Mouse (Mus musculus): Measurements from ENCODE around the gene Nxph1. TPM values are rescaled to one million over a fixed set of nuclear protein-coding genes. Genes with fewer than 3 reads are reported as not detected.

Gene Nxph1
- polyA plus RNA-seq, 1 experiment from 2014 or later, result 1.1 TPM

DNA sequence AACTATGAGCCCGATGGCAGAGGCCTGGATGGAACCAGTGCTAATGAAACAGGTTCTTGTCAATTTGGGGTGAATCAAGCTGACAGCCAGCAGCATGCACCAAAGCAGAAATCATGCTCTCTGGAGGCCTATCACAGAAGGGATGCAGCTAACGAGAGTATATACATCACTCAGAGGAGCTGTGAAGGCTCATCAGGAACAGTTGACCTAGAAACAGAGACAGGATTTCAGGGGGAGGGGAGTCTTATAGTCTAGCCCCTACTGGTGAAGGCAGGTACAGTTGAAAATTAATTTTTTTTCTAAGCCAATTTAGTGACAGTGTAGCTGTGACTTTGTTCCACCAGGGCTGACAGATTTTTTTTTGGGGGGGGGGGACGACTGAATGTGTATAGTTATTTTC lies 234.2 kb downstream of the Nxph1 start:
- Histone ChIP-seq H3K36me3 (no peaks in the 10 kb centered on the region), H3K27ac (no peak overlapping the region), H3K4me2 (replicated peaks) (no peak overlapping the region), H3K9ac (no peak overlapping the region), H3K4me3 (no peak overlapping the region), H3K4me1 (no peaks in the 10 kb centered on the region), H3K27me3 (no peaks in the 10 kb centered on the region), H3K9me3 (no peaks in the 10 kb centered on the region)
- 60% methylated on average over 3 of the region's 3 CpGs for WGBS
- no peak for ATAC-seq (ENCODE audit: insufficient number of reproducible peaks, insufficient read depth, low FRiP score, low TSS enrichment)

- Histone ChIP-seq H3K4me3 (no peak overlapping the region), H3K4me2 (replicated peaks) (no peak overlapping the region), H3K27ac (no peak overlapping the region), H3K27me3 (no peaks in the 10 kb centered on the region), H3K9ac (no peak overlapping the region), H3K9me3 (no peaks in the 10 kb centered on the region), H3K36me3 (no peaks in the 10 kb centered on the region), H3K4me1 (no peaks in the 10 kb centered on the region)
- ATAC-seq (ENCODE audit: insufficient number of reproducible peaks, insufficient read depth, low FRiP score, low TSS enrichment), result no peak
- WGBS, result 69% methylated on average over 4 of the region's 4 CpGs
Measured at GRCm38 (mm10) chr6:9210730-9211129, 262.5 kb downstream of the Nxph1 start.

- ATAC-seq (ENCODE audit: insufficient number of reproducible peaks, insufficient read depth, low FRiP score, low TSS enrichment), result no peak
- Histone ChIP-seq H3K27me3 (no peaks in the 10 kb centered on the region), H3K9ac (no peak overlapping the region), H3K36me3 (no peaks in the 10 kb centered on the region), H3K4me2 (replicated peaks) (no peak overlapping the region), H3K4me3 (no peak overlapping the region), H3K9me3 (no peaks in the 10 kb centered on the region), H3K4me1 (no peaks in the 10 kb centered on the region), H3K27ac (no peak overlapping the region)
- 48% methylated on average over 4 of the region's 4 CpGs for WGBS
Measured at GRCm38 (mm10) chr6:9220724-9221453, 272.7 kb downstream of the Nxph1 start.

DNA sequence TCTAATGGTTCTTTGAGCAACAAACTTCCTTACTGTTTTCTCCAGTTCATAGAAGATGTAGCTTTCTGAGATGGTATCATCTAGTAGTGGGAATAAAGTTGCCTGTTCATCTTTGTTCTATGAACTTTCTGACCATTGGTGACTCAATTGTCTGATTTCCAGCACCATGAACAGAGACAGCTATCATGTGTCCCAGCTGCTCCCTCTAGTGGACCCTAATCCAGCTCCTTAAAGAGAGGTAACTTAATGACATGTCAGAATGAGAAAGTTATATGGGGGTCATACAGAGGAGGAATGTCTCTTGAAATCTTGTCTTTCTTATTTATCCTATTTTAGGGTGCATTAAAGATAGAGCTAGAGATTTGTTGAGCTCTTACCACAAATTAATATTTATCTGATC lies 286.6 kb downstream of the Nxph1 start:
- Histone ChIP-seq H3K4me2 (replicated peaks) (no peak overlapping the region), H3K36me3 (no peaks in the 10 kb centered on the region), H3K27ac (no peak overlapping the region), H3K4me3 (no peak overlapping the region), H3K27me3 (no peaks in the 10 kb centered on the region), H3K9ac (no peak overlapping the region), H3K9me3 (no peaks in the 10 kb centered on the region), H3K4me1 (no peaks in the 10 kb centered on the region)
- ATAC-seq (ENCODE audit: insufficient number of reproducible peaks, insufficient read depth, low FRiP score, low TSS enrichment), result no peak

DNA sequence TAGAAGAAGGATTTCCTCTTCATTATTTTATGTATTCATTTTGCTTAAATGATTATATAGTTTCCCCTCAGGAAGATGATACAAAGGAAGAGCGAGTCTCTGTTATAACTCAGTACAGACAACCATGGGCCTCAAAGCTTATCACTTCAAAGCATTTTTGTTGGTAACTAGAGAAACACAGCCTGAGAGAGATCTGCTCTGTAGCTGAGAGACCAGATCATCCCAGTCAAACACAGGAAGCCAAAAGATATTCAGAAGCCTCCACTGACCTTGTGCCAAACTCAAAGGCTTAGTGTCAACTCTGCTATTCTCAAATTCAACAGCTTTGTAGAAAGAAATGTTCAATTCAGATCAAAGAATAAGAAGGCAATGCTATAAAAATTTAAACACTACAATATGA lies 319.8 kb downstream of the Nxph1 start:
- H3K4me1 ChIP-seq, result no peaks in the 10 kb centered on the region
- no peak for ATAC-seq (ENCODE audit: insufficient number of reproducible peaks, insufficient read depth, low FRiP score, low TSS enrichment)
- no peaks in the 10 kb centered on the region for H3K36me3 ChIP-seq
- no peaks in the 10 kb centered on the region for H3K9me3 ChIP-seq
- no peak overlapping the region for H3K4me3 ChIP-seq
- H3K9ac ChIP-seq, result no peak overlapping the region
- H3K4me2 ChIP-seq (replicated peaks), result no peak overlapping the region
- WGBS, result 76% methylated on average over 1 of the region's 1 CpGs
- H3K27me3 ChIP-seq, result no peaks in the 10 kb centered on the region
- H3K27ac ChIP-seq, result no peak overlapping the region

Other genes starting within 250 kb of the Nxph1 start
- 18.1 and 23.3 TPM in 2 replicates for gene Ica1, start 169.9 kb upstream of the Nxph1 start, polyA plus RNA-seq (2016; fragmentation: Nextera tagmentation; extraction: Ambion mirVana)

Data from embryonic facial prominence, embryonic 12.5 days (tissue).